Mouse (Mus musculus) erythroid progenitor cell, adult 5-6 weeks (primary cell): ENCODE measurements around the gene Nkap. TPM values are rescaled to one million over a fixed set of nuclear protein-coding genes. Genes with fewer than 3 reads are reported as not detected.
A peak's percentile ranks its signal among the peaks of the same experiment; 100 is the strongest.
"Not testable (repeated sequence)": the region's sequence is repeated elsewhere in the genome, so short reads cannot be mapped to it uniquely, and the experiment has no call there.

Source experiments
- ATAC-seq: replicated peaks from 2 replicates; pipeline ENCODE4 v1.8.0; 2016; ENCODE audit warnings: moderate number of reproducible peaks, mild to moderate bottlenecking, moderate TSS enrichment, inconsistent platforms; ENCODE audit not compliant: poor library complexity, low FRiP score, severe bottlenecking
- total RNA-seq, 2 experiments: library from RNA; stranded (forward) in 1 of 2; stranded (reverse) in 1 of 2; fragments of 150-400 nt in 1 of 2; fragments of 186-747, 209-891 nt in 1 of 2; gene quantifications; 2 replicates each; pipeline versions ENCODE4 v1.2.3 to v1.2.4; 2015 to 2017; ENCODE audit warnings: low replicate concordance in 2 of 2

Nkap gene
- total RNA-seq, 2 experiments from 2014 or later = 9.7 to 14.3 TPM

GRCm38 (mm10) chrX:37144498-37144897, 17.9 kb downstream of the Nkap start:
- not testable (repeated sequence) for ATAC-seq

GRCm38 (mm10) chrX:37144954-37145353, 18.4 kb downstream of the Nkap start:
- 0 out of 2 replicates have a peak, but pooled peaks have one; percentile 57 for ATAC-seq

GRCm38 (mm10) chrX:37157839-37158238, 31.2 kb downstream of the Nkap start:
- no peak for ATAC-seq

GRCm38 (mm10) chrX:37161169-37161568, 34.6 kb downstream of the Nkap start:
- ATAC-seq = no peak

GRCm38 (mm10) chrX:37163115-37163514, 36.5 kb downstream of the Nkap start:
- ATAC-seq = no peak

- peak; percentile 72 for ATAC-seq
Observed at GRCm38 (mm10) chrX:37167085-37167484, 40.5 kb downstream of the Nkap start.

- ATAC-seq = no peak
Observed at GRCm38 (mm10) chrX:37168742-37169141, 42.1 kb downstream of the Nkap start, which contains the start of gene Akap14. Gene Akap14 (minus strand): TSS chrX:37168842.

GRCm38 (mm10) chrX:37184401-37184800, 57.8 kb downstream of the Nkap start:
- not testable (repeated sequence) for ATAC-seq

- ATAC-seq = 0 out of 2 replicates have a peak, but pooled peaks have one; percentile 10
Observed at GRCm38 (mm10) chrX:37190755-37191104, 64.1 kb downstream of the Nkap start.

GRCm38 (mm10) chrX:37191105-37191743, 64.6 kb downstream of the Nkap start, which contains the start of the genes Ndufa1 and Rnf113a1:
Gene Ndufa1 (minus strand): TSS chrX:37191163.
Gene Rnf113a1 (plus strand): TSS chrX:37191245.
- ATAC-seq = peak; percentile 94

GRCm38 (mm10) chrX:37191744-37192379, 65.3 kb downstream of the Nkap start:
- ATAC-seq = 0 out of 2 replicates have a peak, but pooled peaks have one; percentile 49

- no peak for ATAC-seq
Observed at GRCm38 (mm10) chrX:37198676-37199075, 72.1 kb downstream of the Nkap start.

Other genes with a start within 250 kb of the Nkap start
- gene Nkrf, start 223.9 kb upstream of the Nkap start, total RNA-seq (2015; ENCODE audit: low replicate concordance) = 5.0 and 5.4 TPM in 2 replicates
- gene Nkrf, start 223.9 kb upstream of the Nkap start, total RNA-seq (2017; ENCODE audit: low replicate concordance) = 1.1 and 3.6 TPM in 2 replicates
- 10.5 and 18.4 TPM in 2 replicates for gene Sept6, start 135.0 kb upstream of the Nkap start, total RNA-seq (2015; ENCODE audit: low replicate concordance)
- 3.9 and 6.8 TPM in 2 replicates for gene Sept6, start 135.0 kb upstream of the Nkap start, total RNA-seq (2017; ENCODE audit: low replicate concordance)
- not detected in 2 replicates for gene Sowahd, start 78.0 kb upstream of the Nkap start, total RNA-seq (2015; ENCODE audit: low replicate concordance)
- not detected in 2 replicates for gene Sowahd, start 78.0 kb upstream of the Nkap start, total RNA-seq (2017; ENCODE audit: low replicate concordance)
- 436 and 515 TPM in 2 replicates for gene Rpl39, start 41.4 kb upstream of the Nkap start, total RNA-seq (2015; ENCODE audit: low replicate concordance)
- 335 and 802 TPM in 2 replicates for gene Rpl39, start 41.4 kb upstream of the Nkap start, total RNA-seq (2017; ENCODE audit: low replicate concordance)
- 55.1 and 75.5 TPM in 2 replicates for gene Upf3b, start 16.5 kb upstream of the Nkap start, total RNA-seq (2015; ENCODE audit: low replicate concordance)
- gene Upf3b, start 16.5 kb upstream of the Nkap start, total RNA-seq (2017; ENCODE audit: low replicate concordance) = 74.7 and 95.0 TPM in 2 replicates
- gene Akap14, start 42.0 kb downstream of the Nkap start, total RNA-seq (2015; ENCODE audit: low replicate concordance) = not detected in 2 replicates
- not detected in 2 replicates for gene Akap14, start 42.0 kb downstream of the Nkap start, total RNA-seq (2017; ENCODE audit: low replicate concordance)
- gene Ndufa1, start 64.4 kb downstream of the Nkap start, total RNA-seq (2015; ENCODE audit: low replicate concordance) = 26.3 and 59.5 TPM in 2 replicates
- gene Ndufa1, start 64.4 kb downstream of the Nkap start, total RNA-seq (2017; ENCODE audit: low replicate concordance) = 51.6 and 63.5 TPM in 2 replicates
- 1.4 and 2.1 TPM in 2 replicates for gene Rnf113a1, start 64.5 kb downstream of the Nkap start, total RNA-seq (2015; ENCODE audit: low replicate concordance)
- gene Rnf113a1, start 64.5 kb downstream of the Nkap start, total RNA-seq (2017; ENCODE audit: low replicate concordance) = not detected in 2 replicates
- not detected in 2 replicates for gene Gm9, start 84.2 kb downstream of the Nkap start, total RNA-seq (2015; ENCODE audit: low replicate concordance)
- not detected in 2 replicates for gene Gm9, start 84.2 kb downstream of the Nkap start, total RNA-seq (2017; ENCODE audit: low replicate concordance)
- not detected in 2 replicates for gene Rhox1, start 95.5 kb downstream of the Nkap start, total RNA-seq (2015; ENCODE audit: low replicate concordance)
- gene Rhox1, start 95.5 kb downstream of the Nkap start, total RNA-seq (2017; ENCODE audit: low replicate concordance) = not detected in 2 replicates
- not detected in 2 replicates for gene Rhox2a, start 118.2 kb downstream of the Nkap start, total RNA-seq (2015; ENCODE audit: low replicate concordance)
- not detected in 2 replicates for gene Rhox2a, start 118.2 kb downstream of the Nkap start, total RNA-seq (2017; ENCODE audit: low replicate concordance)
- gene Rhox3a, start 123.1 kb downstream of the Nkap start, total RNA-seq (2015; ENCODE audit: low replicate concordance) = not detected in 2 replicates
- gene Rhox3a, start 123.1 kb downstream of the Nkap start, total RNA-seq (2017; ENCODE audit: low replicate concordance) = not detected in 2 replicates
- not detected in 2 replicates for gene Rhox4a, start 138.5 kb downstream of the Nkap start, total RNA-seq (2015; ENCODE audit: low replicate concordance)
- not detected in 2 replicates for gene Rhox4a, start 138.5 kb downstream of the Nkap start, total RNA-seq (2017; ENCODE audit: low replicate concordance)